Mouse (Mus musculus) gastrocnemius, adult 18-20 months (tissue): ENCODE measurements at regions not wholly inside any gene's neighbourhood (a gene's known extent, or its start where the extent isn't known, plus 50 kb on each side); places are given as distances from the start of the nearest gene placed in this dataset.

Source experiments
- DNase-seq: peaks from one replicate; pipeline ENCODE4 v3.0.0; 2021; ENCODE audit warnings: low spot score

- peak; percentile 59 for DNase-seq
Measured at GRCm38 (mm10) chr5:112012505-112013164, 239.7 kb downstream of the Cryba4 start.

GRCm38 (mm10) chr5:112018925-112019324, 233.4 kb downstream of the Cryba4 start:
- DNase-seq = no peak

- no peak for DNase-seq
Measured at GRCm38 (mm10) chr5:112020882-112021281, 231.4 kb downstream of the Cryba4 start.

GRCm38 (mm10) chr5:112029955-112030354, 222.4 kb downstream of the Cryba4 start:
- no peak for DNase-seq

- DNase-seq = no peak
Measured at GRCm38 (mm10) chr5:112032036-112032435, 220.3 kb downstream of the Cryba4 start.

GRCm38 (mm10) chr5:112035426-112035825, 216.9 kb downstream of the Cryba4 start:
- no peak for DNase-seq

- no peak for DNase-seq
Measured at GRCm38 (mm10) chr5:112037080-112037479, 215.2 kb downstream of the Cryba4 start.

- no peak for DNase-seq
Measured at GRCm38 (mm10) chr5:112039645-112040372, 212.5 kb downstream of the Cryba4 start.

GRCm38 (mm10) chr5:112040678-112041077, 211.6 kb downstream of the Cryba4 start:
- no peak for DNase-seq

GRCm38 (mm10) chr5:112041285-112041684, 211.0 kb downstream of the Cryba4 start:
- DNase-seq = no peak

GRCm38 (mm10) chr5:112042236-112042635, 210.1 kb downstream of the Cryba4 start:
- DNase-seq = no peak

GRCm38 (mm10) chr5:112050046-112050782, 202.1 kb downstream of the Cryba4 start:
- DNase-seq = no peak

- no peak for DNase-seq
Measured at GRCm38 (mm10) chr5:112050906-112051305, 201.4 kb downstream of the Cryba4 start.

GRCm38 (mm10) chr5:112051786-112052185, 200.5 kb downstream of the Cryba4 start:
- no peak for DNase-seq

- DNase-seq = no peak
Measured at GRCm38 (mm10) chr5:112053600-112054155, 198.6 kb downstream of the Cryba4 start.

GRCm38 (mm10) chr5:112055018-112055417, 197.3 kb downstream of the Cryba4 start:
- no peak for DNase-seq

- DNase-seq = no peak
Measured at GRCm38 (mm10) chr5:112069917-112070316, 182.4 kb downstream of the Cryba4 start.

GRCm38 (mm10) chr5:112072456-112072855, 179.9 kb downstream of the Cryba4 start:
- DNase-seq = no peak

- DNase-seq = no peak
Measured at GRCm38 (mm10) chr5:112077097-112077496, 175.2 kb downstream of the Cryba4 start.

- peak; percentile 15 for DNase-seq
Measured at GRCm38 (mm10) chr5:112077840-112078600, 174.3 kb downstream of the Cryba4 start.

GRCm38 (mm10) chr5:112081006-112081405, 171.3 kb downstream of the Cryba4 start:
- DNase-seq = no peak
